10 mouse cellular contexts compared by ENCODE assay signal in the genomic region with DNA sequence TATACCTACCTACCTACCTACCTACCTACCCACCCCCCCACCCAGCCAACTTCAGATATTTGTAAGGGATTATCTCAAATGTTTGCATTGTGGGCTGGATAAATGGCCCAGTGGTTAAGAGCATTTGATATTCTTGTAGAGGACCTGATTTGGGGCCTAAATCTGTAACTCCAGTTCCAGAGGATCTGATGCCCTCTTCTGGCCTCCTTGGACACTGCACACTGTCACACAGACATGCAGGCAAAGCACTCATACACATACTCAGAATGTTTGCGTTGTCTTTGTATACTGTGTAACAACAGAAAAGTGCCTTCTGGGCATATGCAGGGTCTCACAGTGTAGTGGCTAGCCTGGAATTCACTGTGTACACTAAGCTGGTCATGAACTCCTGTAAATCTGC.
DNase-seq lines count a peak whose midpoint lies in the region; ATAC-seq and TF ChIP-seq lines count a peak whose summit lies in the region.
"Had no signal": no experiment of that assay in that cellular context is flagged by ENCODE, and none has a peak within 500 bp of the region (broad histone marks: within the 10 kb centered on the region; RNA-seq: fewer than 3 reads in every experiment).

No protein-coding gene starts in this region.

- H3K4me2 ChIP-seq in hindbrain, embryonic 14.5 days (replicated peaks) = no peak overlapping the region
- no peak overlapping the region for H3K4me2 ChIP-seq in forebrain, embryonic 11.5 days (ENCODE audit: low read depth, low read length, severe bottlenecking)
- no peak overlapping the region for H3K4me2 ChIP-seq in midbrain, embryonic 13.5 days (replicated peaks)
- H3K4me2 ChIP-seq: embryonic facial prominence, embryonic 15.5 days; liver, embryonic 15.5 days had no signal

- no peaks in the 10 kb centered on the region for H3K36me3 ChIP-seq in ES-Bruce4 (ENCODE audit: control insufficient read depth, insufficient read depth, low read length, poor library complexity, severe bottlenecking)
- no peaks in the 10 kb centered on the region for H3K36me3 ChIP-seq in hindbrain, embryonic 14.5 days (replicated peaks; ENCODE audit: control insufficient read depth, insufficient read depth)
- H3K36me3 ChIP-seq in forebrain, embryonic 11.5 days (ENCODE audit: control insufficient read depth, insufficient read depth, low read length) = no peaks in the 10 kb centered on the region
- H3K36me3 ChIP-seq in midbrain, embryonic 13.5 days = no peaks in the 10 kb centered on the region
- H3K36me3 ChIP-seq: embryonic facial prominence, embryonic 15.5 days; liver, embryonic 15.5 days had no signal

- H3K9ac ChIP-seq in ES-Bruce4 (ENCODE audit: low read depth, poor library complexity, severe bottlenecking) = no peak overlapping the region
- H3K9ac ChIP-seq in hindbrain, embryonic 14.5 days = no peak overlapping the region
- H3K9ac ChIP-seq in forebrain, embryonic 11.5 days (ENCODE audit: low read length) = no peak overlapping the region
- no peak overlapping the region for H3K9ac ChIP-seq in midbrain, embryonic 13.5 days (replicated peaks)
- H3K9ac ChIP-seq: embryonic facial prominence, embryonic 15.5 days; liver, embryonic 15.5 days had no signal

- DNase-seq in layer of hippocampus, adult 2 months (ENCODE audit: low spot score in 2 of 2) = no peak
- no peak for DNase-seq in layer of hippocampus, adult 18-20 months (ENCODE audit: low spot score in 2 of 2)
- peak; percentile 6 for DNase-seq in retina, embryonic 14.5 days (ENCODE audit: low spot score)
- no peak for DNase-seq in hindbrain, embryonic 14.5 days (ENCODE audit: low spot score)
- no peak for DNase-seq in forebrain, embryonic 11.5 days (ENCODE audit: low spot score)

- H3K27ac ChIP-seq in layer of hippocampus, adult 2 months = no peak overlapping the region
- H3K27ac ChIP-seq in ES-Bruce4 (ENCODE audit: insufficient read depth, low read length) = no peak overlapping the region
- H3K27ac ChIP-seq in cortical plate, adult 2 months (ENCODE audit: insufficient read depth, low read length) = no peak overlapping the region
- H3K27ac ChIP-seq in hindbrain, embryonic 14.5 days = no peak overlapping the region
- no peak overlapping the region for H3K27ac ChIP-seq in forebrain, embryonic 11.5 days (ENCODE audit: low read depth, low read length)
- no peak overlapping the region for H3K27ac ChIP-seq in midbrain, embryonic 13.5 days
- H3K27ac ChIP-seq: embryonic facial prominence, embryonic 15.5 days; liver, embryonic 15.5 days had no signal

- ATAC-seq in hindbrain, embryonic 14.5 days (ENCODE audit: low FRiP score) = no peak
- ATAC-seq in forebrain, embryonic 11.5 days (replicated peaks; ENCODE audit: low FRiP score) = no peak
- no peak for ATAC-seq in midbrain, embryonic 13.5 days

- no peak for TF ChIP-seq EP300 in ES-Bruce4 (IDR thresholded peaks at IDR 0.05; ENCODE audit: insufficient read depth, low read depth, low read length)

- TF ChIP-seq CTCF in layer of hippocampus, adult 2 months (conservative IDR thresholded peaks at IDR 0.05) = peak; percentile 60
- TF ChIP-seq CTCF in ES-Bruce4 (IDR thresholded peaks at IDR 0.05; ENCODE audit: low read depth, low read length) = peak; percentile 46
- TF ChIP-seq CTCF in cortical plate, adult 2 months (IDR thresholded peaks at IDR 0.05; ENCODE audit: extremely low read depth, insufficient read depth, low read length) = 0 out of 2 replicates have a peak, but pooled peaks have one; percentile 20

- no peaks in the 10 kb centered on the region for H3K27me3 ChIP-seq in ES-Bruce4 (ENCODE audit: control insufficient read depth, insufficient read depth, low read length, poor library complexity, severe bottlenecking)
- H3K27me3 ChIP-seq in hindbrain, embryonic 14.5 days (ENCODE audit: control insufficient read depth, insufficient read depth, low read length) = no peaks in the 10 kb centered on the region
- H3K27me3 ChIP-seq in forebrain, embryonic 11.5 days (ENCODE audit: control insufficient read depth, insufficient read depth, low read length) = no peaks in the 10 kb centered on the region
- no peaks in the 10 kb centered on the region for H3K27me3 ChIP-seq in midbrain, embryonic 13.5 days
- H3K27me3 ChIP-seq: embryonic facial prominence, embryonic 15.5 days; liver, embryonic 15.5 days had no signal

- H3K4me1 ChIP-seq in ES-Bruce4 (ENCODE audit: control insufficient read depth, insufficient read depth, low read length) = no peaks in the 10 kb centered on the region
- no peaks in the 10 kb centered on the region for H3K4me1 ChIP-seq in cortical plate, adult 2 months (ENCODE audit: control insufficient read depth, insufficient read depth, low read length)
- no peaks in the 10 kb centered on the region for H3K4me1 ChIP-seq in hindbrain, embryonic 14.5 days (replicated peaks; ENCODE audit: control insufficient read depth, insufficient read depth, low read length)
- H3K4me1 ChIP-seq in forebrain, embryonic 11.5 days (replicated peaks; ENCODE audit: control insufficient read depth, insufficient read depth, low read length) = no peaks in the 10 kb centered on the region
- no peaks in the 10 kb centered on the region for H3K4me1 ChIP-seq in midbrain, embryonic 13.5 days (replicated peaks)
- H3K4me1 ChIP-seq: embryonic facial prominence, embryonic 15.5 days; liver, embryonic 15.5 days had no signal

- WGBS in hindbrain, embryonic 14.5 days = 88% methylated on average over 1 of the region's 1 CpGs
- WGBS in forebrain, embryonic 11.5 days = 97% methylated on average over 1 of the region's 1 CpGs
- WGBS in midbrain, embryonic 13.5 days = 97% methylated on average over 1 of the region's 1 CpGs

- no peak for TF ChIP-seq POLR2A in ES-Bruce4 (IDR thresholded peaks at IDR 0.05; ENCODE audit: insufficient read depth, low read length)
- no peak for TF ChIP-seq POLR2A in cortical plate, adult 2 months (IDR thresholded peaks at IDR 0.05; ENCODE audit: extremely low read depth, insufficient read depth, low read length)

- H3K4me3 ChIP-seq in layer of hippocampus, adult 2 months = no peak overlapping the region
- H3K4me3 ChIP-seq in ES-Bruce4 (ENCODE audit: low read depth, low read length) = no peak overlapping the region
- H3K4me3 ChIP-seq in cortical plate, adult 2 months (ENCODE audit: insufficient read depth, low read length) = no peak overlapping the region
- H3K4me3 ChIP-seq in hindbrain, embryonic 14.5 days (replicated peaks; ENCODE audit: low read length) = no peak overlapping the region
- H3K4me3 ChIP-seq in forebrain, embryonic 11.5 days (ENCODE audit: low read depth, low read length) = no peak overlapping the region
- H3K4me3 ChIP-seq in midbrain, embryonic 13.5 days (replicated peaks) = no peak overlapping the region
- H3K4me3 ChIP-seq: embryonic facial prominence, embryonic 15.5 days; liver, embryonic 15.5 days had no signal

- no peaks in the 10 kb centered on the region for H3K9me3 ChIP-seq in ES-Bruce4 (replicated peaks; ENCODE audit: control insufficient read depth, insufficient read depth, low read length, poor library complexity, severe bottlenecking)
- no peaks in the 10 kb centered on the region for H3K9me3 ChIP-seq in hindbrain, embryonic 14.5 days (ENCODE audit: control insufficient read depth, low read length)
- H3K9me3 ChIP-seq in forebrain, embryonic 11.5 days (ENCODE audit: control insufficient read depth, low read length) = no peaks in the 10 kb centered on the region
- H3K9me3 ChIP-seq in midbrain, embryonic 13.5 days = no peaks in the 10 kb centered on the region
- H3K9me3 ChIP-seq: embryonic facial prominence, embryonic 15.5 days; liver, embryonic 15.5 days had no signal
